Mouse (Mus musculus): Measurements from ENCODE around the gene Il2ra.

Il2ra gene

GRCm38 (mm10) chr2:11652196-11652595 is 9.6 kb downstream of the Il2ra start:
- no peak for ATAC-seq (ENCODE audit: insufficient number of reproducible peaks, low FRiP score, low TSS enrichment)

GRCm38 (mm10) chr2:11652780-11653179 is 10.2 kb downstream of the Il2ra start:
- no peak for ATAC-seq (ENCODE audit: insufficient number of reproducible peaks, low FRiP score, low TSS enrichment)

- no peak for ATAC-seq (ENCODE audit: insufficient number of reproducible peaks, low FRiP score, low TSS enrichment)
These were observed 10.7 kb downstream of the Il2ra start for GRCm38 (mm10) chr2:11653330-11653729.

GRCm38 (mm10) chr2:11653780-11654179 is 11.2 kb downstream of the Il2ra start:
- no peak for ATAC-seq (ENCODE audit: insufficient number of reproducible peaks, low FRiP score, low TSS enrichment)

- no peak for ATAC-seq (ENCODE audit: insufficient number of reproducible peaks, low FRiP score, low TSS enrichment)
These were observed 12.7 kb downstream of the Il2ra start for GRCm38 (mm10) chr2:11654990-11655931.

- no peak for ATAC-seq (ENCODE audit: insufficient number of reproducible peaks, low FRiP score, low TSS enrichment)
These were observed 15.0 kb downstream of the Il2ra start for GRCm38 (mm10) chr2:11657581-11657980.

- ATAC-seq (ENCODE audit: insufficient number of reproducible peaks, low FRiP score, low TSS enrichment), result no peak
These were observed 16.7 kb downstream of the Il2ra start for GRCm38 (mm10) chr2:11659263-11659662.

- ATAC-seq (ENCODE audit: insufficient number of reproducible peaks, low FRiP score, low TSS enrichment), result no peak
These were observed 19.7 kb downstream of the Il2ra start for GRCm38 (mm10) chr2:11662143-11662906.

- ATAC-seq (ENCODE audit: insufficient number of reproducible peaks, low FRiP score, low TSS enrichment), result no peak
These were observed 20.3 kb downstream of the Il2ra start for GRCm38 (mm10) chr2:11662907-11663230.

- peak; percentile 87 for ATAC-seq (ENCODE audit: insufficient number of reproducible peaks, low FRiP score, low TSS enrichment)
These were observed 21.4 kb downstream of the Il2ra start for GRCm38 (mm10) chr2:11663961-11664360.

GRCm38 (mm10) chr2:11664367-11664766 is 21.8 kb downstream of the Il2ra start:
- ATAC-seq (ENCODE audit: insufficient number of reproducible peaks, low FRiP score, low TSS enrichment), result peak; percentile 53

- no peak for ATAC-seq (ENCODE audit: insufficient number of reproducible peaks, low FRiP score, low TSS enrichment)
These were observed 22.2 kb downstream of the Il2ra start for GRCm38 (mm10) chr2:11664806-11665205.

- no peak for ATAC-seq (ENCODE audit: insufficient number of reproducible peaks, low FRiP score, low TSS enrichment)
These were observed 22.7 kb downstream of the Il2ra start for GRCm38 (mm10) chr2:11665326-11665725.

GRCm38 (mm10) chr2:11672144-11672543 is 29.5 kb downstream of the Il2ra start:
- ATAC-seq (ENCODE audit: insufficient number of reproducible peaks, low FRiP score, low TSS enrichment), result no peak

GRCm38 (mm10) chr2:11679626-11680025 is 37.0 kb downstream of the Il2ra start:
- ATAC-seq (ENCODE audit: insufficient number of reproducible peaks, low FRiP score, low TSS enrichment), result no peak

- ATAC-seq (ENCODE audit: insufficient number of reproducible peaks, low FRiP score, low TSS enrichment), result no peak
These were observed 40.1 kb downstream of the Il2ra start for GRCm38 (mm10) chr2:11682712-11683111.

- no peak for ATAC-seq (ENCODE audit: insufficient number of reproducible peaks, low FRiP score, low TSS enrichment)
These were observed 43.9 kb downstream of the Il2ra start for GRCm38 (mm10) chr2:11686512-11686911.

GRCm38 (mm10) chr2:11687436-11687835 is 44.8 kb downstream of the Il2ra start:
- ATAC-seq (ENCODE audit: insufficient number of reproducible peaks, low FRiP score, low TSS enrichment), result no peak

- ATAC-seq (ENCODE audit: insufficient number of reproducible peaks, low FRiP score, low TSS enrichment), result no peak
These were observed 47.7 kb downstream of the Il2ra start for GRCm38 (mm10) chr2:11690201-11690890.

- no peak for ATAC-seq (ENCODE audit: insufficient number of reproducible peaks, low FRiP score, low TSS enrichment)
These were observed 50.7 kb downstream of the Il2ra start for GRCm38 (mm10) chr2:11693352-11693751.

GRCm38 (mm10) chr2:11694104-11694503 is 51.5 kb downstream of the Il2ra start:
- ATAC-seq (ENCODE audit: insufficient number of reproducible peaks, low FRiP score, low TSS enrichment), result no peak

All from cerebellum, adult (tissue).